ENCODE assay signal across 10 mouse cellular contexts in the genomic region with DNA sequence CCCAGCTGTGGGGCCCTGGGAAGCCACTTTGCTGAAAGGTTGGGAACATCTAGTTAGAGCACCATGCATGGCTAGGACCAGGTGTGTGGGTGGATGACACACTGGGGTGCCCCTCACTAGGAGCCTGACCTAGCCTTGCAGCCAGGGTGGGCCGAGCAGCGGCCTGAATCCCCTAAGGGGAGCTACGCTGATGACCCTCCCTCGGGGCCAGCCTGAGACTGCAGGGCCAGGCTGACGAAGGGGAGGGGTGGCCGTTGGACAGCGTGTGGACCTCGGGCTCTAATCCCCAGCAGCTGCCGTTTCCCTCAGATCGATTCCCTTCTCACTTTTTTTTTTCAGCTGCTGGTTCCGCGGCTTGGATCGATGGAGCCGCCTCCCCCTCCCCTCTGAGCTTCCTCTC. TPM values are rescaled to one million over a fixed set of nuclear protein-coding genes. Genes with fewer than 3 reads are reported as not detected.
DNase-seq lines count a peak whose midpoint lies in the region; ATAC-seq and TF ChIP-seq lines count a peak whose summit lies in the region.
"Had no signal": no experiment of that assay in that cellular context is flagged by ENCODE, and none has a peak within 500 bp of the region (broad histone marks: within the 10 kb centered on the region; RNA-seq: fewer than 3 reads in every experiment).

No protein-coding gene starts in this region.

- TF ChIP-seq CTCF in forebrain, postnatal 0 days (IDR thresholded peaks at IDR 0.05; ENCODE audit: low read depth), result no peak

- no peak overlapping the region for H3K9ac ChIP-seq in liver, embryonic 11.5 days (ENCODE audit: low read depth, low read length)
- no peak overlapping the region for H3K9ac ChIP-seq in forebrain, postnatal 0 days
- H3K9ac ChIP-seq in liver, embryonic 15.5 days, result no peak overlapping the region

- no peak for ATAC-seq in liver, embryonic 11.5 days (replicated peaks; ENCODE audit: low FRiP score)
- no peak for ATAC-seq in forebrain, postnatal 0 days
- ATAC-seq in liver, embryonic 15.5 days (ENCODE audit: insufficient read depth), result no peak

- H3K9me3 ChIP-seq in liver, embryonic 11.5 days (ENCODE audit: control insufficient read depth, low read length), result no peaks in the 10 kb centered on the region
- H3K9me3 ChIP-seq in forebrain, postnatal 0 days (ENCODE audit: low read length), result no peaks in the 10 kb centered on the region
- no peaks in the 10 kb centered on the region for H3K9me3 ChIP-seq in liver, embryonic 15.5 days (replicated peaks)

- no peaks in the 10 kb centered on the region for H3K36me3 ChIP-seq in liver, embryonic 11.5 days (ENCODE audit: control insufficient read depth, insufficient read depth, low read length)
- H3K36me3 ChIP-seq in forebrain, postnatal 0 days (ENCODE audit: insufficient read depth), result no peaks in the 10 kb centered on the region
- H3K36me3 ChIP-seq in liver, embryonic 15.5 days (replicated peaks), result no peaks in the 10 kb centered on the region

- peaks cover 75% of the 10 kb centered on the region for H3K27me3 ChIP-seq in liver, embryonic 11.5 days (replicated peaks; ENCODE audit: control insufficient read depth, insufficient read depth, low read length)
- peaks cover 41% of the 10 kb centered on the region for H3K27me3 ChIP-seq in forebrain, postnatal 0 days (ENCODE audit: insufficient read depth, low read length)
- peaks cover 85% of the 10 kb centered on the region for H3K27me3 ChIP-seq in liver, embryonic 15.5 days

- H3K4me1 ChIP-seq in liver, embryonic 11.5 days (replicated peaks; ENCODE audit: control insufficient read depth, insufficient read depth, low read length), result peaks cover 73% of the 10 kb centered on the region
- H3K4me1 ChIP-seq in forebrain, postnatal 0 days (ENCODE audit: insufficient read depth), result peaks cover 26% of the 10 kb centered on the region
- peaks cover 72% of the 10 kb centered on the region for H3K4me1 ChIP-seq in liver, embryonic 15.5 days (replicated peaks)

- DNase-seq in liver, embryonic 11.5 days (ENCODE audit: low spot score), result no peak
- DNase-seq in liver, result no peak
- DNase-seq in forebrain, postnatal 0 days, result no peak
- DNase-seq in retina, embryonic 14.5 days (ENCODE audit: low spot score), result peak; percentile 79
- DNase-seq in adrenal gland, postnatal 25 days, result no peak
- no peak for DNase-seq in Muller cell, postnatal 12 days (ENCODE audit: inconsistent ontology term)
- DNase-seq: adrenal gland, postnatal 10 days had no signal

- WGBS in liver, embryonic 11.5 days, result 2% methylated on average over 14 of the region's 14 CpGs
- WGBS in forebrain, postnatal 0 days, result 2% methylated on average over 13 of the region's 14 CpGs
- 1% methylated on average over 14 of the region's 14 CpGs for WGBS in liver, embryonic 15.5 days (ENCODE audit: insufficient replicate concordance)

- peak overlapping the region; percentile 7; the same call in 1 of the 2 replicates for H3K4me2 ChIP-seq in liver, embryonic 11.5 days
- 0 out of 2 replicates have a peak overlapping the region, but pooled peaks have one; percentile 3 for H3K4me2 ChIP-seq in forebrain, postnatal 0 days (ENCODE audit: low read depth)
- 0 out of 2 replicates have a peak overlapping the region, but pooled peaks have one; percentile 6 for H3K4me2 ChIP-seq in liver, embryonic 15.5 days

- no peak overlapping the region for H3K4me3 ChIP-seq in liver, embryonic 11.5 days (ENCODE audit: low read depth, low read length)
- no peak overlapping the region; the same call in 1 of the 2 replicates for H3K4me3 ChIP-seq in forebrain, postnatal 0 days (ENCODE audit: low read depth, low read length)
- no peak overlapping the region for H3K4me3 ChIP-seq in liver, embryonic 15.5 days (replicated peaks)

- H3K27ac ChIP-seq in liver, embryonic 11.5 days (ENCODE audit: low read depth, low read length), result 0 out of 2 replicates have a peak overlapping the region, but pooled peaks have one; percentile 4
- H3K27ac ChIP-seq in forebrain, postnatal 0 days (ENCODE audit: low read depth, low read length), result no peak overlapping the region
- no peak overlapping the region for H3K27ac ChIP-seq in liver, embryonic 15.5 days (replicated peaks)

RNA-seq across cellular contexts. Expression of a gene that starts 1.3 kb away (rescaled TPM):
- 0.56 and 0.65 TPM in 2 replicates for polyA plus RNA-seq in liver, embryonic 11.5 days (2014; fragmentation: Nextera tagmentation; extraction: Ambion mirVana)
- total RNA-seq in forebrain, postnatal 0 days (2014; rRNA removed), result 21.2 and 21.4 TPM in 2 replicates
- 6.3 and 7.7 TPM in 2 replicates for polyA plus RNA-seq in forebrain, postnatal 0 days (2015; fragmentation: Nextera tagmentation; extraction: Ambion mirVana)
- 0.05 TPM in 1 of 2 replicates, not detected in the other for polyA plus RNA-seq in liver, embryonic 15.5 days (2015; fragmentation: Nextera tagmentation; extraction: Ambion mirVana)
- 4.8 and 6.9 TPM in 2 replicates for total RNA-seq in adrenal gland, postnatal 25 days (2021)
- total RNA-seq: hematopoietic stem cell, adult 5-6 weeks; monocyte, adult 5-6 weeks had no signal

RNA-seq across cellular contexts. Expression of a gene that starts 13.2 kb away (rescaled TPM):
- polyA plus RNA-seq in liver, embryonic 11.5 days (2014; fragmentation: Nextera tagmentation; extraction: Ambion mirVana), result 64.0 and 69.1 TPM in 2 replicates
- 57.3 and 68.3 TPM in 2 replicates for total RNA-seq in forebrain, postnatal 0 days (2014; rRNA removed)
- 64.0 and 64.9 TPM in 2 replicates for polyA plus RNA-seq in forebrain, postnatal 0 days (2015; fragmentation: Nextera tagmentation; extraction: Ambion mirVana)
- polyA plus RNA-seq in liver, embryonic 15.5 days (2015; fragmentation: Nextera tagmentation; extraction: Ambion mirVana), result 33.8 and 35.2 TPM in 2 replicates
- 78.5 and 82.3 TPM in 2 replicates for total RNA-seq in adrenal gland, postnatal 25 days (2021)

RNA-seq across cellular contexts. Expression of a gene that starts 30.2 kb away (rescaled TPM):
- polyA plus RNA-seq in liver, embryonic 11.5 days (2014; fragmentation: Nextera tagmentation; extraction: Ambion mirVana), result 17.7 and 17.9 TPM in 2 replicates
- 65.9 and 80.4 TPM in 2 replicates for total RNA-seq in forebrain, postnatal 0 days (2014; rRNA removed)
- polyA plus RNA-seq in forebrain, postnatal 0 days (2015; fragmentation: Nextera tagmentation; extraction: Ambion mirVana), result 55.5 and 56.8 TPM in 2 replicates
- 4.0 and 4.3 TPM in 2 replicates for polyA plus RNA-seq in liver, embryonic 15.5 days (2015; fragmentation: Nextera tagmentation; extraction: Ambion mirVana)
- total RNA-seq in adrenal gland, postnatal 25 days (2021), result 46.9 and 50.1 TPM in 2 replicates

RNA-seq across cellular contexts. Expression of a gene that starts 30.4 kb away (rescaled TPM):
- polyA plus RNA-seq in liver, embryonic 11.5 days (2014; fragmentation: Nextera tagmentation; extraction: Ambion mirVana), result 0.15 and 0.26 TPM in 2 replicates
- total RNA-seq in forebrain, postnatal 0 days (2014; rRNA removed), result 54.8 and 58.0 TPM in 2 replicates
- polyA plus RNA-seq in forebrain, postnatal 0 days (2015; fragmentation: Nextera tagmentation; extraction: Ambion mirVana), result 61.2 and 70.8 TPM in 2 replicates
- 0.06 and 0.15 TPM in 2 replicates for polyA plus RNA-seq in liver, embryonic 15.5 days (2015; fragmentation: Nextera tagmentation; extraction: Ambion mirVana)
- total RNA-seq in adrenal gland, postnatal 25 days (2021), result 2.8 and 4.1 TPM in 2 replicates
- total RNA-seq: hematopoietic stem cell, adult 5-6 weeks had no signal

RNA-seq across cellular contexts. Expression of a gene that starts 57.3 kb away (rescaled TPM):
- polyA plus RNA-seq in liver, embryonic 11.5 days (2014; fragmentation: Nextera tagmentation; extraction: Ambion mirVana), result 42.5 and 45.6 TPM in 2 replicates
- total RNA-seq in forebrain, postnatal 0 days (2014; rRNA removed), result 28.4 and 43.7 TPM in 2 replicates
- polyA plus RNA-seq in forebrain, postnatal 0 days (2015; fragmentation: Nextera tagmentation; extraction: Ambion mirVana), result 18.7 and 22.9 TPM in 2 replicates
- 7.3 and 9.4 TPM in 2 replicates for polyA plus RNA-seq in liver, embryonic 15.5 days (2015; fragmentation: Nextera tagmentation; extraction: Ambion mirVana)
- 83.1 and 107 TPM in 2 replicates for total RNA-seq in adrenal gland, postnatal 25 days (2021)
- total RNA-seq: monocyte, adult 5-6 weeks had no signal
